Mouse (Mus musculus) liver, postnatal 0 days (tissue): Measurements from ENCODE around the gene Mydgf.

Experiments
- CTCF ChIP-seq: sonication (generic); IDR thresholded peaks from 2 replicates; pipeline ENCODE4 v1.5.1; 2016; ENCODE audit warnings: antibody characterized with exemption, low read depth
- EP300 ChIP-seq: IDR thresholded peaks from 2 replicates; pipeline ENCODE4 v1.6.1; 2016; ENCODE audit warnings: antibody characterized with exemption, low read depth, mild to moderate bottlenecking

GRCm38 (mm10) chr17:56139355-56139754 lies 44.4 kb downstream of the Mydgf start:
- TF ChIP-seq CTCF (no peak), EP300 (no peak)
